Mouse (Mus musculus) limb, embryonic 13.5 days (tissue): ENCODE results near the gene Cfap97d1. TPM values are rescaled to one million over a fixed set of nuclear protein-coding genes. Genes with fewer than 3 reads are reported as not detected.

Source experiments
- ATAC-seq: fragments of 200-750 bp; cut with Nextera tagmentation; 2 replicates; pipeline ENCODE4 v1.8.0; 2017; ENCODE audit warnings: low read depth, moderate number of reproducible peaks, moderate TSS enrichment; ENCODE audit not compliant: low FRiP score
- H3K27ac ChIP-seq: fragments of 300-500 bp; sonication (generic); 2 replicates; pipeline ENCODE4 v1.5.1; 2015; ENCODE audit warnings: inconsistent platforms, mild to moderate bottlenecking, moderate library complexity
- H3K27me3 ChIP-seq: fragments of 300-500 bp; sonication (generic); 2 replicates; pipeline ENCODE4 v1.6.1; 2015; ENCODE audit warnings: mild to moderate bottlenecking, inconsistent platforms
- H3K36me3 ChIP-seq: fragments of 300-500 bp; sonication (generic); 2 replicates; pipeline ENCODE4 v1.6.1; 2015; ENCODE audit warnings: inconsistent platforms, mild to moderate bottlenecking, moderate library complexity
- H3K4me1 ChIP-seq: fragments of 300-500 bp; sonication (generic); 2 replicates; pipeline ENCODE4 v1.6.1; 2015; ENCODE audit warnings: inconsistent platforms
- H3K4me2 ChIP-seq: fragments of 300-500 bp; sonication (generic); replicated peaks from 2 replicates; pipeline ENCODE4 v1.6.1; 2015; ENCODE audit warnings: inconsistent platforms, mild to moderate bottlenecking, moderate library complexity
- H3K4me3 ChIP-seq: fragments of 300-500 bp; sonication (generic); 2 replicates; pipeline ENCODE4 v1.5.1; 2015; ENCODE audit warnings: moderate library complexity, mild to moderate bottlenecking, inconsistent platforms
- H3K9ac ChIP-seq: fragments of 300-500 bp; sonication (generic); 2 replicates; pipeline ENCODE4 v1.6.1; 2015; ENCODE audit warnings: mild to moderate bottlenecking, inconsistent platforms
- H3K9me3 ChIP-seq: fragments of 300-500 bp; sonication (generic); 2 replicates; pipeline ENCODE4 v1.6.1; 2016; ENCODE audit warnings: inconsistent platforms
- WGBS: fragments of 180-500 bp; shearing (Covaris S2); methylation state at CpG from one replicate; pipeline ENCODE4 v1.1.7; 2015; 5-methylcytosine and 5-hydroxymethylcytosine counted together
- polyA plus RNA-seq: library from polyadenylated mRNA; unstranded; fragments of >200 nt; fragmentation: Nextera tagmentation; extraction: Ambion mirVana; gene quantifications from 2 replicates; pipeline ENCODE4 v1.2.1, GENCODE M21; 2015

Cfap97d1 gene
- polyA plus RNA-seq: not detected in 2 replicates

DNA sequence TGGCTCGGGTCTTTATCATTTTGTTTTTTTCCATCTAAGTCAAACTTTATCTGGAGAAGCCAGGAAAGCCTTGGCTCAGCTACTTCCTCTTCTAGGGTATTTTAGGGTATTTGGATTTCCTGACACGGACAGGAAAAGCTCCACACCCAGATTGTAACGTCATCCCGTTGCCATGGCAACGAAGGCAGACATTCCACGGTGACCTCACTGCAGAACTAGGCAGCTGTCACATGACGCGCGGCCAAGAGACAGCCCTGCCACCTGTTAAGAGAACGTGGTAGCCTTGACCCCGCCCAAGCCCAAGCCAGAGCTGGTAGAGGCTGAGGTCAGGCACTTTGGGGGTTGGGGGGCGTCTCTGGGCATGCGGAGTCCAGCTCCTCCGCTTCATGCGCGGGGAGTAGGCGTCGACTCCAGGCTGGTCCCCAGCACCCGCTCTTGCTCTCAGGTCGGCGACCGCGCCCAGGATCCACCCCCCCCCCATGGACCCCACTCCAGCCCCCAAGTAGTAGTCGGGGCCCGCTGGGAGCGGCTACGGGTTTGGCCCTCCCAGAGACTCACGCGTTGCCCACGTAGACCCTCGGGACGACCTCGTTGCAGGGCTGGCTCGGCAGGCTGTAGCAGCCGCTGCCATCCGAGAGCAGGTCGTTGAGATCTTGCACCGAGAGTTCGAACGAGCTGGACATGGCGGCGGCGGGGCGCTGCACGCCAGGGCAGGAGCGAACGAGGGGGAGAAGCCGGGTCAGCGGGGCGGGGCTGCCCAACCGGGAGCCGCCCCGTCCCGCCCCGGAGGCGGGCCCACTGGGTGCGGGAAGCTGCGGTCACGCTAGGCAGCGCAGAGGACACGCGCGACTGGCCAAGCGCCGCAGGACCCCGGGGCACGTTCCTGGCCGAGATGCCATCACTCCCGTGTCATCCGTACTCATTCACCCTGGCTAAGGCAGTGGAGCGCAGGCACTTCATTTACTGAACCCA is at the start of gene Cfap97d1:
Cfap97d1 (plus strand) TSS at position 226 of the 972 bp plus-strand sequence.
- H3K27ac ChIP-seq: 0 out of 2 replicates have a peak within 1 kb of the TSS, but pooled peaks have one; percentile 15
- peaks cover 9% of the 10 kb centered on the region; the same call in 1 of the 2 replicates for H3K36me3 ChIP-seq
- no peaks in the 10 kb centered on the region for H3K9me3 ChIP-seq
- whole genome bisulfite sequencing: under 1% methylated on average over 71 of the region's 71 CpGs
- peak within 1 kb of the TSS; percentile 72 for H3K9ac ChIP-seq
- peaks cover 11% of the 10 kb centered on the region; the same call in 1 of the 2 replicates for H3K27me3 ChIP-seq
- peak within 1 kb of the TSS; percentile 74 for H3K4me3 ChIP-seq
- H3K4me1 ChIP-seq: peaks cover 31% of the 10 kb centered on the region
- peak; percentile 80 for ATAC-seq
- peak within 1 kb of the TSS; percentile 99 for H3K4me2 ChIP-seq

DNA sequence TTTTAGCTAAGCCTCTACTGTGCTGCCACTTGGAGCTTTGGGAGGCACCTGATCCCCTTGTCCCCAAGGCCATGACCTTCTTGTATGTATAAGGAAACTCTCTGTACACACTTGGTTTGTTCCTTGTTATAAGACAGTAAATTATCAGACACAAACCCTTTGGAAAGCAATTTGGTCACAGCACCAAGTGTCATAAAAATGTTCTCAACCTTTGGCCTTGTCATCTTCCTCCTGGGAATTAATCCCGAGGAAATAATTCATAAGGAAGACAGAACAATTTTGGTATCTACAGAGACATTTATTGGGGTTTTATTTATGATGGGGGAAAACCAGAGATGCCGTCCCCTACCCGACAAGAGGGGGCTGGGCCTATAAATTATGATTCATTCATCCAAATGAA is 48.3 kb upstream of the Cfap97d1 start:
- no peak for ATAC-seq
- Histone ChIP-seq H3K4me1 (peaks cover 12% of the 10 kb centered on the region), H3K4me2 (no peak overlapping the region), H3K36me3 (no peaks in the 10 kb centered on the region), H3K27ac (no peak overlapping the region), H3K4me3 (no peak overlapping the region), H3K27me3 (peaks cover 52% of the 10 kb centered on the region), H3K9me3 (no peaks in the 10 kb centered on the region), H3K9ac (no peak overlapping the region)
- WGBS: 59% methylated on average over 3 of the region's 3 CpGs

DNA sequence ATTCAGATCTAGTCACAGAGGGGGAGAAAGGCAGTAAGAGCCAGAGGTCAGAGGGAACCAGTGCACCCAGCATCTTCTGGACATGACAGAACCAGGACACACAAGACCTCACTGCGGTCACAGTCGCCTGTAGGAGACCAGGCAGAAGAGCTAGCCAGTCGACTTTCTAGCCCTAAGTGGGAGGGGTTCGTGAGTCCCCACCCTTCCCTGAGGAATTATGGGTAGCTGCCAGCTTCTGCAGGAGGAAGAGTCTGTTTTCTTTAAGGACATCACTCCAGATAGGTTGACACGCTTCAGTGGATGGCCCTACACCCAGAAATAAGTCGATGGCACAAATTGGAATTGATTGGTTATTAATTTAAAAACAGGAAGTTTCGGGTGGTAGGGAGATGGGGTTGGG is 47.7 kb upstream of the Cfap97d1 start:
- Histone ChIP-seq H3K9me3 (no peaks in the 10 kb centered on the region), H3K27ac (no peak overlapping the region), H3K27me3 (peaks cover 52% of the 10 kb centered on the region), H3K9ac (no peak overlapping the region), H3K4me2 (no peak overlapping the region), H3K4me1 (peaks cover 12% of the 10 kb centered on the region), H3K36me3 (no peaks in the 10 kb centered on the region), H3K4me3 (no peak overlapping the region)
- WGBS: 32% methylated on average over 7 of the region's 7 CpGs
- ATAC-seq: no peak

DNA sequence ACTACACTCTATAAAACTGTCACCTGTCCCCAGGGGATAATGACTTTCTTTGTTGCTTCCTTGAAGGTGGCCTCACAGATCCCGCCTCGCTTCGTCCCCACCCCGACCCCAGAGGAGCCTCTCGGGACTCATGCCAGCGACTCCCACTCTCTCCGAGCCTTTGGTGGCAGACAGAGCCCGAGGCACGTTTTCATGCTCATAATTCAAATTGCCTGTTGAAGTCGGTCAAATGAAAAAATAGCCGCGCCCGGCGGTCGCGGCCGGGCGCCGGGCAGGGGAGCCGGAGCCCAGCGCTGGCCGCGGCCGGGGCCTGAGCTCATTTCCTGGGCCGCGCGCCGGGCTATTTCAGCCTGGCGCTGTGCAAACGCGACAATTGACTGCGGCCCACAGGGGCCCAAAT is 47.0 kb upstream of the Cfap97d1 start:
- peak overlapping the region; percentile 80 for H3K4me2 ChIP-seq
- peaks cover 12% of the 10 kb centered on the region for H3K4me1 ChIP-seq
- under 1% methylated on average over 32 of the region's 32 CpGs for WGBS
- no peak overlapping the region for H3K27ac ChIP-seq
- H3K36me3 ChIP-seq: no peaks in the 10 kb centered on the region
- H3K4me3 ChIP-seq: peak overlapping the region; percentile 44
- no peak for ATAC-seq
- H3K9ac ChIP-seq: peak overlapping the region; percentile 68
- H3K9me3 ChIP-seq: no peaks in the 10 kb centered on the region
- H3K27me3 ChIP-seq: peaks cover 52% of the 10 kb centered on the region

DNA sequence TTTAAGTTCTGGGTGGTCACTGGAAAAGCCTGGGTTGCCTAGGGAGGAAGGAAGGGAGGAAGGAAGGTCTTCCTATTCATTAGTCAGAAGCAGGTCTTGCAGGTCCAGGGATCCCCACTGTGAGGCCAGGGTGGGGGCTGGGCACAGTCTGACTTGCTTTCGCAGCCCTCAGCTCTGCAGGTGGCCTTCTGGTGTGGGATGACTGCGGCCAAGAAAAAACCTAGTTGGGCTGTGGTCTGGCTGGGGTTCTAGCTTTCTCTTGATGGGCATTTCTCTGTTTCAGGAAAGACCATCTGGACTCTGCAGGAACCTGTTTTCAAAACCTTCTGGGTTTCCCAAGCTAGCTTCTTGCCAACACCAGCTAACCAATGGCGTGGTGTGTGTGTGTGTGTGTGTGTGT is 41.0 kb upstream of the Cfap97d1 start:
- no peak overlapping the region for H3K4me3 ChIP-seq
- no peak overlapping the region for H3K4me2 ChIP-seq
- H3K36me3 ChIP-seq: no peaks in the 10 kb centered on the region
- WGBS: 32% methylated on average over 3 of the region's 3 CpGs
- no peak overlapping the region for H3K27ac ChIP-seq
- 0 out of 2 replicates have a peak, but pooled peaks cover 5% of the 10 kb centered on the region for H3K9me3 ChIP-seq
- no peak for ATAC-seq
- H3K9ac ChIP-seq: no peak overlapping the region
- peaks cover 14% of the 10 kb centered on the region for H3K27me3 ChIP-seq
- H3K4me1 ChIP-seq: peaks cover 6% of the 10 kb centered on the region

DNA sequence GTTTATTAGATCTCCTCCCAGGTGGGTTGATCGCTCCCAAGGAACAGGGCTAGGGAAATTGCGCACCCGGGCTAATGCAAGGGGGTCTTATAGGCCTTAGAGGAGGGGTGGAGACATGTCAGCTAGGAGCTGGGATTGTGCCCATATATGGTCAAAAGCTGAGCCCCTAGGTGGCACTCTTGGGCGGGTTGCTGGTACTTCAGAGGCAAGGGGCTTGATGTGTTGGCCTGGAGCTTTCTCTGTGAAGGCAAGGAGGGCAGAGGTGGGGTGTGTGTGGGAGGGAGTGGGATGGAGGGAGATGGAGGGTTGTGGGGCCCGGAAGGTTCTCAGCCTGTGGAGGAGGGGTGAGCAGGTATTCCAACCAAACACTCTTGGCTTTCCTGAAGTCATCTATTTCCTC is 37.6 kb upstream of the Cfap97d1 start:
- ATAC-seq: no peak
- Histone ChIP-seq H3K27ac (no peak overlapping the region), H3K27me3 (no peaks in the 10 kb centered on the region), H3K9me3 (0 out of 2 replicates have a peak, but pooled peaks cover 5% of the 10 kb centered on the region), H3K4me1 (peaks cover 6% of the 10 kb centered on the region), H3K4me2 (no peak overlapping the region), H3K4me3 (no peak overlapping the region), H3K9ac (no peak overlapping the region), H3K36me3 (no peaks in the 10 kb centered on the region)
- 14% methylated on average over 5 of the region's 5 CpGs for WGBS

DNA sequence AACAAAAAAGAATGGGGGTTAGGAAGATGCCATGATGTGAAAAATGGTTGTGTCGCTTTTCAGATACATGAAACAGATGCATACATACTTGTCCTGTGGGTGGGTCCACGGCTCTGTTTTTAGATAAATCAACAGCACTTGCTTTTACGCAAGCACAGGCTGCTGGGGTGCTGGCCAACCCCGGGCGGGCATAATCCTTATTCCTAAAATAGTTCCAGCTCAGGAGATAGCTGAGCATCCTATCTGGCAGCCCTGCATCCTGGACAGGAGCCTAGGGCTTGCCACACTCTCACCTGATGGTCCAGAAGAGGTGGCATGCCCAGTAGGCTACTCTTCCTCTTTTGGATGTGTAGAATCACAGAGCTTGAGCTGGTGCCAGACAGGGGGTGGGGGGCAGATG is 34.1 kb upstream of the Cfap97d1 start:
- no peak overlapping the region for H3K4me3 ChIP-seq
- no peak overlapping the region for H3K27ac ChIP-seq
- H3K36me3 ChIP-seq: no peaks in the 10 kb centered on the region
- no peak overlapping the region for H3K4me2 ChIP-seq
- 85% methylated on average over 5 of the region's 5 CpGs for WGBS
- H3K27me3 ChIP-seq: 0 out of 2 replicates have a peak, but pooled peaks cover 2% of the 10 kb centered on the region
- no peak for ATAC-seq
- no peaks in the 10 kb centered on the region for H3K9me3 ChIP-seq
- H3K9ac ChIP-seq: no peak overlapping the region
- H3K4me1 ChIP-seq: peaks cover 17% of the 10 kb centered on the region

DNA sequence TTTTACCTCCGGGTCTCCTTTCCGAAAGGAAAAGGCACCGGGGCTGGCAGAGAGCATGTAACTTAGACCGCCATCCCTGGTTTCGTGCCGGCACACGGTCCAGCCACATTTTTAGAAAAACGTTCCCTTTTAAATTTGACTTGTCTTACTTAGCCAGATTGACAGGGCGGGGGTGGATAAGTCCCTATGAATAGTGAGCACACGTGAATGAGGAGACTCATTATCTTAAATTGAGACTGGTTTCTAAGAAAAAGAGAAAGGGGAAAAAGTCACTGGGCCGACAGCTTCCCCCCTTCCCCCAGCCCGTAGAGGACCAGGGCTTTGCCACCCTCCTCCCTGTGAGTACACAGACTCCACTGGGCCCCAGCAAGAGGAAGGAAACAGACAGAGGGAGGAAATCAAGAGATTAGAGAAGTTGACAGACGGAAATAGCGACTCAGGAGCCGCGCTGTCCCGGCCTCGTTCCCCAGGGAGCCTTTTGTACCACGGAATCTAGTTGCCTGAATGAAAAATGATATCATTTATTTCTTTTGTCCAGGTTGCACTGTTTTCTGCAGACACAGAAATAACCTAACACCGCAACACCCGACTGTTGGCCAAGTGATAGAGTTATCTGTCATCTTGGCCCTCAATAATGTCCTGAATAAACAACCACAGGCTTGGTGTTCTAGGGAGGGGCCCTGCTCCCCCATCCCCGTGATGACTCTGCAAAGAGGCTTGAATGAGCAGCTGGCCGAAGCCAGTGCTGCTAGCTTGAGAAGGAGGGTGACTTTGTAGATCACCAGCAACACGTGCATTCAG is 31.3 kb upstream of the Cfap97d1 start:
- Histone ChIP-seq H3K27ac (no peak overlapping the region), H3K9me3 (no peaks in the 10 kb centered on the region), H3K4me2 (peak overlapping the region; percentile 41; the same call in 1 of the 2 replicates), H3K9ac (no peak overlapping the region; the same call in 1 of the 2 replicates), H3K36me3 (no peaks in the 10 kb centered on the region), H3K4me1 (peaks cover 14% of the 10 kb centered on the region), H3K27me3 (peaks cover 2% of the 10 kb centered on the region; the same call in 1 of the 2 replicates), H3K4me3 (no peak overlapping the region)
- 0 out of 2 replicates have a peak, but pooled peaks have one; percentile 48 for ATAC-seq
- 36% methylated on average over 24 of the region's 24 CpGs for WGBS

DNA sequence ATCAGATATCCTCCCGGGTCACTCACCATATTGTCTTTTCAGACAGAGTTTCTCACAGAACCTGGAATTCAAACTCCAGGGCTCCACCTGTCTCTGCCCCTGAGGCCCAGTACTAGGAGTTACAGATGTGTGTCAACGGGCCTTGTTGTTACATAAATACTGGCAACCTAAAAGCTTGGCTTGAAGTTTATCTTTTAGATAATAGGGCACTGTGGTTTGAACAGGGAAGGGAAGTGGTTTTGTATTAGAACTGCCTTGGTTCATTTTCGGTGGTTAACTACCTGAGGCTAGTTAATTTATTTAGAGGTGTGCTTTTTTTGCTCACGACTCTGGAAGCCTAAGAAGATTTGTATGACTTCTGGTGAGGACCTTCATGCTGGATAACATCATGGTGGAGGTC is 30.6 kb upstream of the Cfap97d1 start:
- Histone ChIP-seq H3K27ac (no peak overlapping the region), H3K9ac (no peak overlapping the region), H3K27me3 (peaks cover 2% of the 10 kb centered on the region; the same call in 1 of the 2 replicates), H3K9me3 (no peaks in the 10 kb centered on the region), H3K4me3 (no peak overlapping the region), H3K4me1 (peaks cover 14% of the 10 kb centered on the region), H3K36me3 (no peaks in the 10 kb centered on the region), H3K4me2 (no peak overlapping the region)
- ATAC-seq: no peak
- WGBS: 61% methylated on average over 4 of the region's 4 CpGs

DNA sequence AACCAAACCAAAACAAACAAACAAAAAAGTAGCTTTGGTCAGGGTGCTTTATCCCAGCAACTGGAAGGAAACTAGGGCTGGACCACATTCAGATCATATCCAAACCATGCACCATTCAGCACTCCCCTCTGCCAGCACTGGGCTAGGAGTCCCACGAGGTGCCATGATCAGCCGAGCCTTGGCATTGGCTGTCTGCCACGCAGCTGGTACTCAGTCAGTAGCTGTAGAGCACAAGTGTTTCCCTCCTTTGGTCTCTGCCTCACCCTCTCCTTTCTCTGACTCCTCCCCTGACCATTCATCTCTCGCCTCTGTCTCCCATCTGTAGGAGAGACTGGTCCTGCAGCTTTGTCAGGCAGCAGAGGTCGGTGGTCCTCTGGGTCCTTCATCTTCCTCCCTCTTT is 26.6 kb upstream of the Cfap97d1 start:
- peaks cover 29% of the 10 kb centered on the region for H3K27me3 ChIP-seq
- H3K36me3 ChIP-seq: no peaks in the 10 kb centered on the region
- H3K4me2 ChIP-seq: no peak overlapping the region
- peaks cover 12% of the 10 kb centered on the region for H3K4me1 ChIP-seq
- 64% methylated on average over 5 of the region's 5 CpGs for WGBS
- H3K4me3 ChIP-seq: no peak overlapping the region
- H3K27ac ChIP-seq: no peak overlapping the region
- no peak overlapping the region for H3K9ac ChIP-seq
- ATAC-seq: no peak
- H3K9me3 ChIP-seq: no peaks in the 10 kb centered on the region

DNA sequence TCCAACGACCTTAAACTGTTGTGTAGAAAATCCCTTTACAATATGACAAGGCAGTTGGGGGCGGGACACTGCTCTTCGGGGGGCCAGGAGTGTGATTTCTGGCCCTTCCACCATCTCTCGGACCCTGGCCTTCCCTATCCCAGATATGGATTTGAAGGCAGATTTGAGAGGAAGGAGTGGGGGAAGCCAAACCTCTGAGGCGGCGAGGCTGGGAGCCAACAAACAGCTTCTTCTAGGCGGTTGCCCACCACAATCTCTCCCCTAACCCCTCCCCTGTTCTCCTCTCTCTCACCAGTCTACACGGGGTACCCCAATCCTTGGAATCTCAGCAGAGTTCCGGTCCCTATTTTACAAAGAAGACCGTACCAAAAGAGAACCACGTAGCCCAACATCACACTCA is 21.0 kb upstream of the Cfap97d1 start:
- Histone ChIP-seq H3K27me3 (peaks cover 84% of the 10 kb centered on the region), H3K36me3 (no peaks in the 10 kb centered on the region), H3K9ac (no peak overlapping the region), H3K27ac (no peak overlapping the region), H3K4me3 (peak overlapping the region; percentile 58), H3K4me1 (peaks cover 24% of the 10 kb centered on the region), H3K4me2 (peak overlapping the region; percentile 98), H3K9me3 (no peaks in the 10 kb centered on the region)
- WGBS: 1% methylated on average over 11 of the region's 11 CpGs
- ATAC-seq: no peak
